Mouse (Mus musculus): Measurements from ENCODE around the gene Rtp1. TPM values are rescaled to one million over a fixed set of nuclear protein-coding genes. Genes with fewer than 3 reads are reported as not detected.

The Rtp1 gene
- total RNA-seq, 4 experiments from 2014 or later, result not detected

GRCm38 (mm10) chr16:23454376-23454775, 25.4 kb downstream of the Rtp1 start:
- no peak for DNase-seq (ENCODE audit: low spot score in 2 of 2)

DNA sequence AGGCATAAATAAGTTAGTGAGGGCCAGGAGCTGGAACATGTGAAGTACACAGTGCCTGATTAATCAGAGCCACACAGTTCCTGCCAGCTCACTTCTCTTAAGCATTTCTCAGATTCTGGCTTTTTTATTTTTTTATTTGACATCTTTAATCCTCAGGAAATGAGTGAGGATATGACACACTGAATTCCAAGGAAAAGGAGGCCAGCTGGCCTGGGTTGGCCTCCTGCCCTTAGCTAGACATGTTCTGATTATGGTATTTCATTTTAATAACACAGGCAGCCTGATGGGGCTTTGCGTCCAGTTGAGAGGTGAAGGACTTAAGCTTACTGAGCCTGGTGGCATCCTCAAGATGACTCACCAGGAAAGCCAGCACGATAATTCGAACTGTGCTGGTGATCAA, 27.6 kb downstream of the Rtp1 start:
- DNase-seq (ENCODE audit: low spot score in 2 of 2), result no peak

GRCm38 (mm10) chr16:23457338-23457737, 28.4 kb downstream of the Rtp1 start:
- DNase-seq (ENCODE audit: low spot score in 2 of 2), result no peak

- no peak for DNase-seq (ENCODE audit: low spot score in 2 of 2)
Measured at GRCm38 (mm10) chr16:23458906-23459588, 30.1 kb downstream of the Rtp1 start.

DNA sequence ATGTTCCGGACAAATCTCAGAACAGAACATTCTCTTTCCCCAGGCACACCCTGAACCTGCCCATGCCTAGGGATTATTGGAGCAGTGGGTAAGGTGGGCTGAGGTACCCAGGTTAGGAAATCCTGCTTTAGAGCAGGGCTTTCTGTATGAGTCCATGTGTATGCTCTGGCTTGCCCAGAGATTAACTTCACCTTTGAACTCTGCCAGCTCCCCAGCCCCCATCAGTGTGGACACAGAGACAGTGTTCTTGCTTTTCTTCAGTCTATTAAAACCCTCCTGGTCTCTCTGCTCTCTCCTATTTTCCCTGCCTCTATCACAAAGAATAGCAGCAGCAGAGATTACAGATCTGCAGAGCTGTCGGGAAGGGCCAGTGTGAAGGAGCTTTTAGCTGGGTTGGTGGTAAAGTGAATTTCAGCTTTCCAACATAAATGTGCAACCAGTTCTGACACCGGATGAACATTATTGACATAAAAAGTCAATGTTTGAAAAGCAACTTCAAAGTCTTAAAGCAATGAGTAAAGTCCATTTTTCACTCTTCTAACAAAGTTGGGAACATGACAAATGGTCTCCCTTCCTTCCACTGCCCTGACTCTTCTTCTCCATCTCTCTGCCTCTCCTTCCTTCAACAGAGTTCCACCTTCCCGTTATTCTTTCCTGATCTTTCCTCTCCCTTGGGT, 34.9 kb downstream of the Rtp1 start:
- DNase-seq (ENCODE audit: low spot score in 2 of 2), result no peak

GRCm38 (mm10) chr16:23471551-23471950, 42.6 kb downstream of the Rtp1 start:
- DNase-seq (ENCODE audit: low spot score in 2 of 2), result no peak

GRCm38 (mm10) chr16:23472046-23472445, 43.1 kb downstream of the Rtp1 start:
- DNase-seq (ENCODE audit: low spot score in 2 of 2), result no peak

DNA sequence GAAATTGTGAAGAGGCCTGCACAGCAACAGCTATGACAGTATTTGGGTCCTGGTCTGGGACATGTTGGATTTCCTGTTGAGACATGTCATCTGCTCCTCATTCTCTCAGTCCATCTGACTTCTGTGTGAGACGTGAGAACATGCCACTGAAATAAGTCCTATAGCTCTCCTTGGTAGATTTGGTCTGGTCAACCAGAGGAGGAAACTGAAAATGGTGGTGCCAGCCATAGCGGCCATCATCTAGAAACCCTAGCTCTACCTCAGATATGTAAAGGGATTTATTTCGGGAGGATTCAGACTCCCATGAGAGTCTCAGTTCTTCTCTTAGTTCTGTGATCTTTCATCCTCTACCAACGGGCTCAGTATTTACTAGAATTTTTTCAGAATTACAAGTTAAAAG, 46.7 kb downstream of the Rtp1 start:
- no peak for DNase-seq (ENCODE audit: low spot score in 2 of 2)

- no peak for DNase-seq (ENCODE audit: low spot score in 2 of 2)
Measured at GRCm38 (mm10) chr16:23476598-23476997, 47.7 kb downstream of the Rtp1 start.

DNA sequence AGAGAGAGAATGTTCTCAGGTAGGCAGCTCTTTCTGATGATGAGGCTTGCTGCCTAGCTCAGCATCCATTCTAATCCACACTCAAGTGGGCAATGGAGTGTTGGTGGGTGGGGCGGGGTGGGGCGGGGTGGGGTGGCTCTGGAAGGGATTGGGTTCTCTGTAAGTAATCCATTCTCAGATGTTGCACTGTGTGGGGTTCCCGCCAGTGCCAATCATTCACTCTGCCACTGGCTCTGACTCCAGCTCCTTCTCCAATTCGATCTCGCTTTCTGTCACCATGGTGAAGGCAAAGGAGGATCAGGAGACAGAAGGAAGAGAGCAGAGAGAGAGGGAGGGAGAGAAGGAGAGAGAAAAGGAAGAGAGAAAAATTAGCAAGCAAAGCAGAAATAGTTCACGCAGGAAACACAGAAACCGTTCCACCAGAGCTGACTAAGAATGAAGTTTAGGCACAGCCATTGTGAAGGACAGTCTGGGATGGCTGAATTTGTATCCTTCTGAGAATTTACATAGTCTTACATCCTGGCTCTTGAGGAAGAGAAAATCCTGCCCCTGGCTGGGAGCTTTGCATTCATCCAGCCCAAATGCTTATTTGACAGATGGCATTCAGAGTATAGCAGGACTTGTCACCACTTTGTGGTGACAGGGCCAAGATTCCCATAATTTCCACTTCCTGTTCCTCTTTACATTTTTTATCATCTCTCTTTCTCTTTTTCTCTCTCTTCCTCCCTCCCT, 51.1 kb downstream of the Rtp1 start:
- DNase-seq (ENCODE audit: low spot score in 2 of 2), result no peak

GRCm38 (mm10) chr16:23482218-23482617, 53.3 kb downstream of the Rtp1 start:
- no peak for DNase-seq (ENCODE audit: low spot score in 2 of 2)

GRCm38 (mm10) chr16:23482846-23483245, 53.9 kb downstream of the Rtp1 start:
- DNase-seq (ENCODE audit: low spot score in 2 of 2), result no peak

GRCm38 (mm10) chr16:23483292-23483691, 54.4 kb downstream of the Rtp1 start:
- DNase-seq (ENCODE audit: low spot score in 2 of 2), result no peak

Other genes starting within 250 kb of the Rtp1 start
- 1 to 10 TPM; 1.6 to 4.1 (median 3.4) TPM for gene St6gal1, start 204.4 kb upstream of the Rtp1 start, total RNA-seq (2022)
- gene Rtp4, start 91.2 kb downstream of the Rtp1 start, total RNA-seq (2022), result 1 to 10 TPM in 2 of 4 experiments, under 1 TPM in 2; 0.75 to 1.4 (median 1.1) TPM
- gene Masp1, start 91.7 kb downstream of the Rtp1 start, total RNA-seq (2022), result 10 to 100 TPM in 1 of 4 experiments, 1 to 10 TPM in 3; 7.2 to 11.9 (median 9.1) TPM